ENCODE assay signal across 8 mouse cellular contexts in genomic region chr2:131351968-131352746, GRCm38 (mm10). TPM values are rescaled to one million over a fixed set of nuclear protein-coding genes. Genes with fewer than 3 reads are reported as not detected.
DNase-seq lines count a peak whose midpoint lies in the region; ATAC-seq and TF ChIP-seq lines count a peak whose summit lies in the region.

No protein-coding gene starts in this region.

- TF ChIP-seq POLR2A in kidney, adult 2 months (IDR thresholded peaks at IDR 0.05; ENCODE audit: low read depth, low read length), result no peak
- no peak for TF ChIP-seq POLR2A in ES-Bruce4 (IDR thresholded peaks at IDR 0.05; ENCODE audit: insufficient read depth, low read length)

- no peak overlapping the region; the same call in 1 of the 2 replicates for H3K27ac ChIP-seq in kidney, adult 2 months (ENCODE audit: insufficient read depth, low read depth, low read length)
- H3K27ac ChIP-seq in ES-Bruce4 (ENCODE audit: insufficient read depth, low read length), result no peak overlapping the region
- peak overlapping the region; percentile 98 for H3K27ac ChIP-seq in hindbrain, embryonic 16.5 days (ENCODE audit: low read depth, low read length)
- H3K27ac ChIP-seq in midbrain, embryonic 11.5 days (ENCODE audit: low read depth, low read length), result peak overlapping the region; percentile 96

- no peaks in the 10 kb centered on the region for H3K36me3 ChIP-seq in kidney, adult 2 months (ENCODE audit: control insufficient read depth, insufficient read depth, low read length)
- H3K36me3 ChIP-seq in ES-Bruce4 (ENCODE audit: control insufficient read depth, insufficient read depth, low read length, poor library complexity, severe bottlenecking), result no peaks in the 10 kb centered on the region
- no peaks in the 10 kb centered on the region for H3K36me3 ChIP-seq in hindbrain, embryonic 16.5 days (ENCODE audit: control insufficient read depth, insufficient read depth, low read length)
- H3K36me3 ChIP-seq in midbrain, embryonic 11.5 days (ENCODE audit: control insufficient read depth, insufficient read depth, low read length), result no peaks in the 10 kb centered on the region

- peak overlapping the region; percentile 60 for H3K4me2 ChIP-seq in hindbrain, embryonic 16.5 days (ENCODE audit: low read length)
- H3K4me2 ChIP-seq in midbrain, embryonic 11.5 days, result peak overlapping the region; percentile 66

- peak; percentile 60 for ATAC-seq in hindbrain, embryonic 16.5 days
- peak; percentile 89 for ATAC-seq in midbrain, embryonic 11.5 days (ENCODE audit: low FRiP score)

- 2% methylated on average over 51 of the region's 51 CpGs for WGBS in kidney, adult 2 months
- under 1% methylated on average over 43 of the region's 51 CpGs for WGBS in hindbrain, embryonic 16.5 days
- WGBS in midbrain, embryonic 11.5 days, result 1% methylated on average over 49 of the region's 51 CpGs

- DNase-seq in kidney, adult 2 months, result no peak
- DNase-seq in kidney, postnatal 14 days, result no peak
- DNase-seq in c-Kit-positive CD71-positive TER-119-positive erythroid progenitor cells, embryonic 14.5 days (ENCODE audit: low spot score), result peak; percentile 25
- peak; percentile 85 for DNase-seq in midbrain, embryonic 11.5 days (ENCODE audit: low spot score, missing footprints)
- DNase-seq in ovary, adult 18-20 months (ENCODE audit: low spot score), result no peak
- no peak for DNase-seq in adrenal gland, adult 2 months

- H3K9ac ChIP-seq in ES-Bruce4 (ENCODE audit: low read depth, poor library complexity, severe bottlenecking), result peak overlapping the region; percentile 63
- H3K9ac ChIP-seq in hindbrain, embryonic 16.5 days (ENCODE audit: low read depth, low read length), result peak overlapping the region; percentile 100
- H3K9ac ChIP-seq in midbrain, embryonic 11.5 days (ENCODE audit: low read length), result peak overlapping the region; percentile 94

- no peaks in the 10 kb centered on the region for H3K27me3 ChIP-seq in kidney, adult 2 months (replicated peaks; ENCODE audit: control insufficient read depth, insufficient read depth, low read length)
- no peaks in the 10 kb centered on the region for H3K27me3 ChIP-seq in ES-Bruce4 (ENCODE audit: control insufficient read depth, insufficient read depth, low read length, poor library complexity, severe bottlenecking)
- no peaks in the 10 kb centered on the region for H3K27me3 ChIP-seq in hindbrain, embryonic 16.5 days (replicated peaks; ENCODE audit: control insufficient read depth, insufficient read depth, low read length)
- H3K27me3 ChIP-seq in midbrain, embryonic 11.5 days (ENCODE audit: control insufficient read depth, insufficient read depth, low read length), result no peaks in the 10 kb centered on the region

- no peaks in the 10 kb centered on the region for H3K9me3 ChIP-seq in ES-Bruce4 (replicated peaks; ENCODE audit: control insufficient read depth, insufficient read depth, low read length, poor library complexity, severe bottlenecking)
- H3K9me3 ChIP-seq in hindbrain, embryonic 16.5 days (ENCODE audit: control insufficient read depth, low read length), result no peaks in the 10 kb centered on the region
- no peaks in the 10 kb centered on the region for H3K9me3 ChIP-seq in midbrain, embryonic 11.5 days (ENCODE audit: control insufficient read depth, low read length)

- no peak for TF ChIP-seq CTCF in kidney, adult 2 months (conservative IDR thresholded peaks at IDR 0.05; ENCODE audit: insufficient read depth, insufficient read length, low read depth, low read length)
- TF ChIP-seq CTCF in ES-Bruce4 (IDR thresholded peaks at IDR 0.05; ENCODE audit: low read depth, low read length), result no peak

- 0 out of 2 replicates have a peak, but pooled peaks cover 2% of the 10 kb centered on the region for H3K4me1 ChIP-seq in kidney, adult 2 months (ENCODE audit: control insufficient read depth, insufficient read depth, low read length)
- no peaks in the 10 kb centered on the region for H3K4me1 ChIP-seq in ES-Bruce4 (ENCODE audit: control insufficient read depth, insufficient read depth, low read length)
- H3K4me1 ChIP-seq in hindbrain, embryonic 16.5 days (ENCODE audit: control insufficient read depth, insufficient read depth, low read depth, low read length), result peaks cover 6% of the 10 kb centered on the region
- H3K4me1 ChIP-seq in midbrain, embryonic 11.5 days (ENCODE audit: control insufficient read depth, insufficient read depth, low read length), result peaks cover 5% of the 10 kb centered on the region; the same call in 1 of the 2 replicates

- TF ChIP-seq EP300 in ES-Bruce4 (IDR thresholded peaks at IDR 0.05; ENCODE audit: insufficient read depth, low read depth, low read length), result no peak

- peak overlapping the region; percentile 79 for H3K4me3 ChIP-seq in kidney, adult 2 months (ENCODE audit: insufficient read depth, low read depth, low read length)
- H3K4me3 ChIP-seq in ES-Bruce4 (ENCODE audit: low read depth, low read length), result peak overlapping the region; percentile 51
- peak overlapping the region; percentile 99 for H3K4me3 ChIP-seq in hindbrain, embryonic 16.5 days (ENCODE audit: low read length)
- H3K4me3 ChIP-seq in midbrain, embryonic 11.5 days (ENCODE audit: low read depth, low read length), result peak overlapping the region; percentile 84

RNA-seq across cellular contexts. Expression of gene Rnf24, which starts 0.5 kb away (rescaled TPM):
- 18.2 and 26.0 TPM in 2 replicates for polyA plus RNA-seq in kidney, adult 2 months (2012; rRNA removed)
- polyA plus RNA-seq in ES-Bruce4 (2011; ENCODE audit: insufficient read depth, insufficient read length, low read depth, missing spikeins), result 7.1 and 7.5 TPM in 2 replicates
- polyA plus RNA-seq in hindbrain, embryonic 16.5 days (2015; fragmentation: Nextera tagmentation; extraction: Ambion mirVana), result 13.5 and 17.1 TPM in 2 replicates
- polyA plus RNA-seq in midbrain, embryonic 11.5 days (2014; fragmentation: Nextera tagmentation; extraction: Ambion mirVana), result 8.5 and 9.2 TPM in 2 replicates
- total RNA-seq in adrenal gland, adult 2 months (2021), result 10 to 100 TPM in 1 of 2 experiments, 1 to 10 TPM in 1; 8.6 to 13.0 TPM
- polyA plus RNA-seq in adrenal gland, adult 2 months (2012; rRNA removed), result 2.4 and 2.5 TPM in 2 replicates

Comparison
In these comparisons a context has a peak if more than half of its experiments do, and no peak if none do; other contexts are left out.
1. DNase-seq: peak in c-Kit-positive CD71-positive TER-119-positive erythroid progenitor cells, embryonic 14.5 days (single experiment) and midbrain, embryonic 11.5 days (single experiment); none in kidney, adult 2 months (single experiment), kidney, postnatal 14 days (single experiment), ovary, adult 18-20 months (single experiment) and adrenal gland, adult 2 months (single experiment).
2. H3K27ac ChIP-seq: peak in hindbrain, embryonic 16.5 days (single experiment) and midbrain, embryonic 11.5 days (single experiment); none in kidney, adult 2 months (single experiment) and ES-Bruce4 (single experiment).
3. Peak in every context shown above with its lines, with median percentiles within 50 percentile points of each other: H3K4me3 ChIP-seq and H3K9ac ChIP-seq.